Mouse (Mus musculus) urinary bladder, postnatal 36 days (tissue): Measurements from ENCODE around the gene Ntan1.
"Not testable (repeated sequence)": the region's sequence is repeated elsewhere in the genome, so short reads cannot be mapped to it uniquely, and the experiment has no call there.

ENCODE experiments used
- DNase-seq, 2 experiments: peaks; one replicate each; pipeline ENCODE4 v3.0.0; 2022; ENCODE audit warnings: low spot score in 2 of 2, mixed read lengths in 1 of 2

Ntan1 gene

DNA sequence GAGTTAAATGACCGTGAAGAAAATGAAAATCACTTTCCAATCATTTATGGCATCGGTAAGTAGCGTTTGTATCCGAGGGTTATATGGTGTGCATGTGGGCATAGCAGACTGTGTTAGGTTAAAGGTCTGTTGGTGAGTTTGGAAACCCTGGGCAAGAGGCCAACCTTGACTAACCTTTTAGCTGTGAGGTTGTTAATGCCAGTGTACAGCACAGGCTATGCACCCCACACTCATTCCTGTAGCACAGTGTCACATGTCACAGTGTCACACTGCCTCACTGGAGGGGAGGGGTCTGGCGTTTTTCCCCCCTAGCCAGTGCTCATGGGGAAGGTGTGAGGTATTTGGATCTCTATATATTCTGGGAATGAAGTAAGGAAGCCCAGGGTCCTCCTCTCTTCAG lies 13.0 kb downstream of the Ntan1 start:
- DNase-seq: no peak

DNA sequence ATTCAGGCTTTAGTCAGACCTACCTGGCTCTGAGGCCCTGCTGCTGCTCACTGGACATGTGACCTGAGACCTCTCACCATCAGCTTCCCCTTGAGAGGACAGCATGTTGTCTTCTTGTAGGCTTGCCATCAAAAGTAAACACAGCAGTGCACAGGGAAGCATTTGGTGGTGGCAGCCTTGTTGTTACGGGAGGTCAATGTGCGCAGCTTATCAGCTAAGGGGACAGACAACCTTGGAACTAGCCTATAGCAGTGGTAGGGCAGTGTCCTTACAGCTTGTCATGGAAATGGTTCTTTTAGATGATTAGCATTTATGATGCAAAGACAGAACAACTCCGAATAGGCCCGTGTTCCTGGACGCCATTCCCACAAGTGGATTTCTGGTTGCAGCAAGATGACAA lies 15.7 kb downstream of the Ntan1 start:
- DNase-seq: no peak

GRCm38 (mm10) chr16:13840056-13840455 lies 21.4 kb downstream of the Ntan1 start:
- no peak for DNase-seq

- DNase-seq: no peak
Observed at GRCm38 (mm10) chr16:13840956-13841355, 22.3 kb downstream of the Ntan1 start.

DNA sequence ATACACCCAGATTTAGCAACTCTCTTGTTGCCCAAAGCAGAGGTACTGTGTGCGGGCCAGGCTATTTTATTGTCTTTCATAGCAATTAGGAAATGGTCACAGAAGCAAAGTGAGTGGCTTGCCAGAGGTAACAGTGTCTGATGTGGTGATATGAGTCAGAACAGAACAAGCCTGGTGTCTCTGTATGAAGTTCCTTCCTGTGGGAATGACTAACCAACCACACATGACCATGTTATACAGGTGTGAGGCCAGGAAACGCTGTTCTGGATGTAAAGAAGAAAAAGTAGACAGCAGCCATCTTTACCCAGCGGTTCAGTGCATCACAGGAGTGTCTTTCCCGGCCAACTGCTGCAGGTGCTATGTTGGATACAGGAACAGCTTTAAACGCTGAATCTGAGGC lies 26.4 kb downstream of the Ntan1 start:
- DNase-seq: no peak

DNA sequence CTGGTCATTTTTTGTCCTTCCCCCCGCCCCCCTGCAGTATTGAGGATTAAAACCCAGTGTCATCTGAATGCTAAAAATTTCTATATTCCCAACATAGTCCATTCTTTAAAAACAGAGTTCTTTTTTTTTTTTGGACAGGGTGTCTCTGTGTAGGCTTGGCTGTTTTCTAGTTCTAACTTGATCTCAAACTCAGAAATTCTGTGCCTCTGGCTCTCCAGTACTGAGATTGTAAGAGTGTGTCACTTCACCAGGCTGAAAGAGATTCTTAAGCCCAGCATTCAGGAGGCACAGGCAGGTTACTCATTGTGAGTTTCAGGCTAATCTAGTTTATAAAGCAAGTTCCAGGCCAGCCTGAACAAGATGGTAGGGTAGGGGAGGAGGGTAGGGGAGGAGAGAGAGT lies 28.0 kb downstream of the Ntan1 start:
- no peak for DNase-seq

- no peak for DNase-seq
Observed at GRCm38 (mm10) chr16:13848310-13848709, 29.7 kb downstream of the Ntan1 start.

GRCm38 (mm10) chr16:13851446-13851845 lies 32.8 kb downstream of the Ntan1 start:
- no peak for DNase-seq

DNA sequence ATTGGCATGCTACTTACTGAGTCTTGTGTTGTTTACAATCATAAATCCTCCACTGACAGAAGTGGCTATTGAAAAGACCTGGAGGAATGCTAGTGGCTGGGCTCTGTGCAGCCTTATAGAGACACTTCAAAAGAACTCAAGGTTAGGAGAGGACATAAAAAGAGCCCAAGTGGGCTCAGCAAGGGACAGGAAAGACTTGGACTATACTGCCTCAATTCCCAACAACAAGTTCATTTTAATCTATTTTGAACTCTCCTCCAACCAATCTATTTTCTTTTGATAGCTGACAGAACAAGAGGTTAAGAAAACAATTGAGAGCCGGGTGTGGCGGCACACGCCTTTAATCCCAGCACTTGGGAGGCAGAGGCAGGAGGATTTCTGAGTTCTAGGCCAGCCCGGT lies 35.2 kb downstream of the Ntan1 start:
- no peak for DNase-seq

DNA sequence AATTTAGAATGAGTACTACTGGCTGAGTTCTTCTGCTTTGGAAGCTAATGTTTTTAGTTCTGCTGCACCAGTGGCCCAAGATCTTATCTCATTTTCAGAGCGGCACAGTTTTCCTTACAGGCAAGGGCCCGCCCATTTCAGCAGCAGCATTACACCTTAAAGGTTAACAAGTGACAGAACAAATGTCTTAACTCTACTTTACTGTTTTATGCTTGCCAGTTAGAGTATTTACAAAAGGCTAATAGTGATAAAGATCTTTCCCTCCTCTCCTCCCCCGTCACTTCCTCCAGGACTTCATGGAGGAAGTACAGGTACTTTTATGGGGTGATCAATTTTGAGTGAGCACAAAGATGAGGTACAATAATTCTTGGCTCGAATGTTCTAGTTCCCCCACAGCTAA lies 47.4 kb downstream of the Ntan1 start:
- no peak for DNase-seq

GRCm38 (mm10) chr16:13866616-13867015 lies 48.0 kb downstream of the Ntan1 start:
- DNase-seq: no peak

GRCm38 (mm10) chr16:13867406-13867805 lies 48.8 kb downstream of the Ntan1 start:
- not testable (repeated sequence) for DNase-seq

DNA sequence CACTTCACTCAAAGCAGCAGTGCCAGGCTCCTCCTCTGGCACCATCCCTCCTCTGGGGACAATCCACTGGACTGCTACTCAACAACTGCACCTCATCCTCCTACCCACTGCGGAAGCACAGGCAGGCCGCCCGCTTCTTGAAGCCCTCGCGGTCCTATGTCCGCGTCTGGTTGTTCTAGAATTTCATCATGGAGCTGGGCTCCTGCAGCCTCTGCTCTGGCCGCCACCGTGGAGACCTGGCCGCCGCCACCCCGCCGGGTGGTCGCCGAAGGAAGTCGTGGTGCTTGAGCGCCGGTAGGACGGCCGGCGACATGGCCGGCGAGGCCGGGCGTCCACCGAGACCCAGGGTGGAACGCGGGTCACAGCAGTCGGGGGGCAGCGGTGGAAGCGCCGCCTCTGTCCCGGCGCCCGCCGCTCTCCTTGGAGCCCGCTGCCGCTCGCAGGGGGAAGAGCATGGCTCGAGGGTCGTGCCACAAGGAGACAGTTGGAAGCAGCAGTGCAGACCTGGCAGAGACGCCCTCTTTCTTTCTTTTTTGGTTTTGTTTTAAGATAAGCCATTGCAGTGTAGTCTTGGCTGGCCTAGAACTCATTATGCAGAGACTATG lies 49.4 kb downstream of the Ntan1 start:
- DNase-seq: no peak

DNA sequence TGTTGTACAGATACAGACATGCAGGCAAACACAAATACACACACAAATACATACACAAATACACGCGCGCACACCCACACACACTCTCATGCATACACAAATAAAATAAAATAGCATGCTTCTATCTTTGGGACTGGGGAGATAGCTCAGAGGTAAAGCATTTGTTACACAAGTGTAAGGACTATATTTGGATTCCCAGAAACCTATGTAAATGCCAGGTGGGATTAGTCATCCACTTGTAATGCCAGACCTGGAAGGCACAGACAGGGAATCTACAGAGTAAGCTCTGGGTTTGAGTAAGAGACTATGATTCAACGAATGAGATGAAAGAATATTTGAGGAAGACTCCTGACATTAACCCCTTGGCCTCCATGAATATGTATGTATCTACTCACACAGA lies 56.8 kb downstream of the Ntan1 start:
- no peak for DNase-seq

GRCm38 (mm10) chr16:13883094-13883774 lies 64.6 kb downstream of the Ntan1 start:
- no peak for DNase-seq
